Mouse (Mus musculus) NIH3T3 (cell line): ENCODE measurements around the gene C730034F03Rik.
"Not testable (repeated sequence)": the region's sequence is repeated elsewhere in the genome, so short reads cannot be mapped to it uniquely, and the experiment has no call there.

Source experiments
- DNase-seq: peaks from one replicate; pipeline ENCODE4 v3.0.0-alpha.2; 2012; ENCODE audit warnings: low read depth

The C730034F03Rik gene

GRCm38 (mm10) chr15:89429352-89430221 is at the start of gene C730034F03Rik, which contains the start of the genes Gm44502 and Chkb:
Gene C730034F03Rik (plus strand): TSS chr15:89429589.
Gene Gm44502 (minus strand): TSS chr15:89429696.
Gene Chkb (minus strand): TSS chr15:89429908.
- peak; percentile 97 for DNase-seq

GRCm38 (mm10) chr15:89384617-89385016 is 44.8 kb upstream of the C730034F03Rik start, which contains the start of gene Klhdc7b:
Gene Klhdc7b (plus strand): TSS chr15:89384917.
- DNase-seq: no peak

DNA sequence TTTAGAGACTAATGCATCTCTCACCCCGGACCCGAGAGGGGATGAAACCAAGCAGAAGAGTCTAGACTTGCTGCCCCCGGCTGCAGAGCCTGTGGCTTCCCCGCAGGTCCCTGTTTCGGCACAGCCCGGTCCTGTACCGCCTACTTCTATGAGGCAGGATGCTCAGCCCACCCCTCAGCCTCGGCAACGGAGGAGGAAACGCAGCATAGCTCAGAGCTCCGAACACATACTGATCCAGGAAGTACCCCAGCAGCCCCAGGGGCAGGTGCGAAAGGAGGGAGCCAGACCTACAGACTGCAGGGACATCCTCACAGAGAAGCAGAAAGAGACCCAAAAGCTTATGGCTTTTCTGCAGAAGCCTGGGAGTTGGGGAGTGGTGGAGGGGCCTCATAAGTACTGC is 42.3 kb upstream of the C730034F03Rik start:
- DNase-seq: no peak

- DNase-seq: no peak
Measured at GRCm38 (mm10) chr15:89390081-89390480, 39.3 kb upstream of the C730034F03Rik start.

- no peak for DNase-seq
Measured at GRCm38 (mm10) chr15:89396883-89397282, 32.5 kb upstream of the C730034F03Rik start.

GRCm38 (mm10) chr15:89398146-89398545 is 31.2 kb upstream of the C730034F03Rik start:
- DNase-seq: no peak

- DNase-seq: no peak
Measured at GRCm38 (mm10) chr15:89399716-89400115, 29.7 kb upstream of the C730034F03Rik start.

DNA sequence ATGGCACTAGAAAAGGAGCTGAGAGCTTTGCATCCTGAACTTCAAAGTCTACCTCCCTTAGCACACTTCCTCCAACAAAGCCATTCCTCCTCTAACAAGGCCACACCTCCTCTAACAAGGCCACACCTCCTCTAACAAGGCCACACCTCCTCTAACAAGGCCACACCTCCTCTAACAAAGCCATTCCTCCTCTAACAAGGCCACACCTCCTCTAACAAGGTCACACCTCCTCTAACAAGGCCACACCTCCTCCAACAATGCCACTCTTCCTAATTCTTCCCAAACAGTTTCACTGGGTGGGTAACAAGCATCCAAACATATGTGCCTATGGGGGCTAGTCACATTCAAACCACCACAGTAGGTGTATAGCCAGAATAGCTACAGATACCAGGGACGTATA is 26.9 kb upstream of the C730034F03Rik start:
- no peak for DNase-seq

- no peak for DNase-seq
Measured at GRCm38 (mm10) chr15:89404831-89405623, 24.4 kb upstream of the C730034F03Rik start.

- no peak for DNase-seq
Measured at GRCm38 (mm10) chr15:89406691-89407090, 22.7 kb upstream of the C730034F03Rik start.

DNA sequence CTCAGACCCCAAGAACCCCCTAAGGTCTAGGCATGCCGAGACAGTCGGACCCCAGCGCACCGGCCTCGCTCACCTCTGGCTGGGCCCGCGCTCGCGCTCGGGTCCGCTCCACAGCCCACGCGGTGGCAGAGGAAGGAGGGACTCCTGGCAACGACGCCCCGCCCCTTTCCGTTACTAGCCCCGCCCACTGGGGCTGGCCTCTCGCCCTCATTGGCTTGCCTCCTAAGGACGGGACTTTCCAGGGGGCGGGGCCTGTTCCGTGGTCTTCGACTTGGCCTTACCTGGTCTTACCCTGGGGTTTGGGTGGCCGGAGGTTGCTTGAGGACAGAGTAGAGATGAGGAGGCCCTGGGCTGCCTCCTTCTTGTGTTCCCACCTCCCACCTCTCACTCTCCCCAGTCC is 19.3 kb upstream of the C730034F03Rik start, which contains the start of gene Syce3:
TSS of gene Syce3 (minus strand) at position 386 of the 400 bp plus-strand sequence.
- DNase-seq: no peak

DNA sequence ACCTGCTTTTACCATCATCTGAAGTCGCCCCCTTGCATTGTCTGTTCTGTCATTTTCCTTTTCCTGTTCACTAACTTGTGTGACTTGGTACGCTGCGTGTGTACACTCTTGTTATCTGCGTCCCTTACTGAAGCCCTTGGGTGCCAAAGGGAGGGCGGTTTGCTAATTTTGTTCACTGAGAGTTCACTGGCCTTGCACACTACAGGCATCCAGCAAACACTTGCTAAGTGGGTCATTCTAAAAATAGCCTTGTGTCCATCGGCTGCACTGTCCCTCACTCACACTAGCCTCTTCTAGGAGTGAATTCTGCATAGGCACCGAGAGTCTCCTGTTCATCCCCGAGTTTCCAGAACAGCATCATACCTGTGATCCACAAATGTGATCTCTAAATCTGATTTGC is 14.1 kb upstream of the C730034F03Rik start:
- no peak for DNase-seq

DNA sequence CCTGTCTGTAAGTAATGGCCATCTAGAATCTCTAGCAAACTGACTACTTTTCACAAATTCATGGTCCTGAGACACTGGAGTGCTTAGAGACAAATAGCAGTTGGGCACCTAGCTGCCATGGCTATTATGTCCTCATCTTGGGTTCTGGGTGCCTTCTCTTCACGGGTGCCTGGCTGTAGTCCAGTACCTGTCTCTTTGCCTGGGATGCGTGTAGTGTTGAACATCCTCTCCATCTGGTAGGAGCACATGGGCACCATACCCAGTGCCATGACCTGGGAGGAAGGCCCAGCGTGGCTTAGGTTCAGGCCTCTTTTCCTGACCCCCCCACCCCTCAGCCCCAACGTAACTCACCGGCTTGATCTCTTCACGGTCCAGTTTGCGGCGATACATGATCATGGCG is 7.5 kb upstream of the C730034F03Rik start:
- no peak for DNase-seq

DNA sequence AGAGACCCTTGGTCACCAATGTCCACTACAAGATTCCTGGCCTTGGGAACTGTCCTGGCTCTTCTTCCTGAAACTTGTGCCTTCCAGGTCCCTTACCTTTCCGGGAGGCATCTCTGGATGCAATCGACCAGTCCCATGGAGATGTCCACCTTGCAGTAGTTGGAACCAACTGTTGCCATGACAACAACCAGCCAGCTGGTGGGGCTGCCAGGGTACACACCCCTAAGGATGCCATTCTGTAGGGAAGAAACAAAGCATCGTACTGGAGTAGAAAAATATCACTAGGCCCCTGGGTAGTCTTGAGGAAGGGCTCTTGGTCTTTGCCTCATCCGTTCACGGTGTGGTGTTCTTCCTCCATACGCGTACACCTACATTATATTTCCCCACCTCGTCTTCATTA is 4.8 kb upstream of the C730034F03Rik start:
- DNase-seq: no peak

GRCm38 (mm10) chr15:89425711-89426121 is 3.7 kb upstream of the C730034F03Rik start, which contains the start of gene Cpt1b:
Gene Cpt1b (minus strand): TSS chr15:89425863.
- DNase-seq: no peak

GRCm38 (mm10) chr15:89426716-89427115 is 2.7 kb upstream of the C730034F03Rik start:
- no peak for DNase-seq

GRCm38 (mm10) chr15:89428136-89428790 is 1.1 kb upstream of the C730034F03Rik start:
- no peak for DNase-seq

GRCm38 (mm10) chr15:89428821-89429351 is 503 bp upstream of the C730034F03Rik start:
- DNase-seq: no peak

DNA sequence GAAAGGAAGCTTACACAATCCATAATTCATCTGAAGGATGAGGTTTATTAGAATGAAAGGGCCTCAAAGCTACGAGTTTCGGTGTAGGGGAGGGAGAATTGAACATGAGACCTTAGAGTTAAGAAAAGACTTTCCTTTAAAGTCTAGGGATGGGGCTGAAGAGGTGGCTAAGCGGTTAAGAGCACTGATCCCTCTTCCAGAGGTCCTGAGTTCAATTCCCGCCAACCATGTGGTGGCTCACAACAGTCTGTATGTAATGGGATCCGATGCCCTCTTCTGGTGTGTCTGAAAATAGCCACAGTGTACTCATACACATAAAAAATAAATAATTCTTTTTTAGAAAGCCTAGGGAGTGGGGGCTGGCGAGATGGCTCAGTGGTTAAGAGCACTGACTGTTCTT is 952 bp downstream of the C730034F03Rik start:
- DNase-seq: peak; percentile 41

GRCm38 (mm10) chr15:89430771-89431170 is 1.4 kb downstream of the C730034F03Rik start:
- not testable (repeated sequence) for DNase-seq

GRCm38 (mm10) chr15:89431271-89431670 is 1.9 kb downstream of the C730034F03Rik start:
- DNase-seq: no peak

DNA sequence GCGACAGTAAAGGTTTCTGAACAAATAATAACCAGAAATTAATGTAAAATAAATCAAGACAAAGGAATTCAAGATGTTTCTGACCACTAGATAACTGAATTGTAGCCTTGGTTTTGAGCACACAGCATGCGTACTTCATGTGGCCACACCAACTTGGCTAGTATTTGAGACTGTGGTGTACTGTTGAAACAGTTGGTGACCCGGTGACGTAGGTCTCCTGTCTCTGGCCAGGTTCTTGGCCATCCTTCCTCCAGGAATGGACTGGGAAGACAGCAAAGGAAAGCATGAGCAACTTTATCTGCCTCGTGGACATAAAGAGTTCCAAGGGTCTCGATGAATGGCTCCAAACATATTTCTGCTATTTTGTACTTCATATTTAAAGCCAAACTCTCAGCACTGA is 2.4 kb downstream of the C730034F03Rik start:
- no peak for DNase-seq
